Mouse (Mus musculus) splenic B cell, adult 2 months (primary cell): ENCODE measurements around the gene Zcchc8.

Experiments
- DNase-seq: peaks from one replicate; pipeline ENCODE4 v3.0.0-alpha.2; 2011; ENCODE audit warnings: low read depth, low spot score
- H3K27me3 ChIP-seq: 2 replicates; pipeline ENCODE4 v1.6.1; 2012; ENCODE audit warnings: mild to moderate bottlenecking, low read length, moderate library complexity, mixed read lengths; ENCODE audit not compliant: control insufficient read depth, poor library complexity, insufficient read depth, severe bottlenecking
- H3K36me3 ChIP-seq: 2 replicates; pipeline ENCODE4 v1.6.1; 2012; ENCODE audit warnings: mild to moderate bottlenecking, low read length, moderate library complexity, mixed read lengths; ENCODE audit not compliant: control insufficient read depth, poor library complexity, insufficient read depth, severe bottlenecking

Gene Zcchc8

GRCm38 (mm10) chr5:123700625-123701024 lies 20.3 kb downstream of the Zcchc8 start:
- no peak for DNase-seq

GRCm38 (mm10) chr5:123699198-123699597 lies 21.7 kb downstream of the Zcchc8 start:
- H3K36me3 ChIP-seq = peaks cover 7% of the 10 kb centered on the region
- DNase-seq = peak; percentile 83
- no peaks in the 10 kb centered on the region for H3K27me3 ChIP-seq

More at GRCm38 (mm10) chr5:123700625-123701024, 20.3 kb downstream of the Zcchc8 start:
- H3K36me3 ChIP-seq = peaks cover 10% of the 10 kb centered on the region
- no peaks in the 10 kb centered on the region for H3K27me3 ChIP-seq

- DNase-seq = no peak
- H3K27me3 ChIP-seq = no peaks in the 10 kb centered on the region
- peaks cover 2% of the 10 kb centered on the region for H3K36me3 ChIP-seq
Observed at GRCm38 (mm10) chr5:123696961-123697360, 23.9 kb downstream of the Zcchc8 start.

GRCm38 (mm10) chr5:123696244-123696643 lies 24.7 kb downstream of the Zcchc8 start:
- Histone ChIP-seq H3K36me3 (no peaks in the 10 kb centered on the region; the same call in none of the 2 replicates), H3K27me3 (no peaks in the 10 kb centered on the region)
- DNase-seq = no peak

- no peaks in the 10 kb centered on the region for H3K27me3 ChIP-seq
- H3K36me3 ChIP-seq = no peaks in the 10 kb centered on the region; the same call in 1 of the 2 replicates
- no peak for DNase-seq
Observed at GRCm38 (mm10) chr5:123694468-123694867, 26.4 kb downstream of the Zcchc8 start.

- H3K36me3 ChIP-seq = no peaks in the 10 kb centered on the region
- no peaks in the 10 kb centered on the region for H3K27me3 ChIP-seq
- peak; percentile 63 for DNase-seq
Observed at GRCm38 (mm10) chr5:123684221-123685144, 36.4 kb downstream of the Zcchc8 start, which contains the start of gene Clip1. Gene Clip1 (minus strand): TSS chr5:123684618.

- Histone ChIP-seq H3K27me3 (no peaks in the 10 kb centered on the region), H3K36me3 (no peaks in the 10 kb centered on the region)
- peak; percentile 55 for DNase-seq
Observed at GRCm38 (mm10) chr5:123683377-123684220, 37.3 kb downstream of the Zcchc8 start.

GRCm38 (mm10) chr5:123683043-123683376 lies 37.9 kb downstream of the Zcchc8 start:
- DNase-seq = no peak
- H3K36me3 ChIP-seq = no peaks in the 10 kb centered on the region
- H3K27me3 ChIP-seq = no peaks in the 10 kb centered on the region

GRCm38 (mm10) chr5:123682372-123682771 lies 38.5 kb downstream of the Zcchc8 start:
- DNase-seq = no peak
- Histone ChIP-seq H3K27me3 (no peaks in the 10 kb centered on the region), H3K36me3 (no peaks in the 10 kb centered on the region)

- no peak for DNase-seq
- Histone ChIP-seq H3K36me3 (no peaks in the 10 kb centered on the region), H3K27me3 (no peaks in the 10 kb centered on the region)
Observed at GRCm38 (mm10) chr5:123679546-123680263, 41.2 kb downstream of the Zcchc8 start.

GRCm38 (mm10) chr5:123679106-123679505 lies 41.8 kb downstream of the Zcchc8 start:
- Histone ChIP-seq H3K27me3 (no peaks in the 10 kb centered on the region), H3K36me3 (no peaks in the 10 kb centered on the region)
- no peak for DNase-seq

GRCm38 (mm10) chr5:123675717-123676116 lies 45.2 kb downstream of the Zcchc8 start:
- H3K27me3 ChIP-seq = no peaks in the 10 kb centered on the region
- H3K36me3 ChIP-seq = no peaks in the 10 kb centered on the region
- DNase-seq = no peak

- Histone ChIP-seq H3K27me3 (no peaks in the 10 kb centered on the region), H3K36me3 (no peaks in the 10 kb centered on the region)
- no peak for DNase-seq
Observed at GRCm38 (mm10) chr5:123675221-123675620, 45.7 kb downstream of the Zcchc8 start.

GRCm38 (mm10) chr5:123671473-123671820 lies 49.5 kb downstream of the Zcchc8 start:
- DNase-seq = no peak
- Histone ChIP-seq H3K27me3 (no peaks in the 10 kb centered on the region), H3K36me3 (no peaks in the 10 kb centered on the region)
